Mouse (Mus musculus) lung, embryonic 15.5 days (tissue): ENCODE data around the gene Vamp2. TPM values are rescaled to one million over a fixed set of nuclear protein-coding genes. Genes with fewer than 3 reads are reported as not detected.

Experiments
- ATAC-seq: fragments of 200-750 bp; cut with Nextera tagmentation; 2 replicates; pipeline ENCODE4 v1.8.0; 2017; ENCODE audit warnings: moderate number of reproducible peaks, borderline replicate concordance; ENCODE audit not compliant: low FRiP score, low TSS enrichment; ENCODE audit errors: extremely low read depth
- H3K27ac ChIP-seq: fragments of 300-500 bp; sonication (generic); 2 replicates; pipeline ENCODE4 v1.5.1; 2015; ENCODE audit warnings: moderate library complexity, mild to moderate bottlenecking, inconsistent platforms
- H3K27me3 ChIP-seq: fragments of 300-500 bp; sonication (generic); 2 replicates; pipeline ENCODE4 v1.6.1; 2015; ENCODE audit warnings: inconsistent platforms
- H3K36me3 ChIP-seq: fragments of 300-500 bp; sonication (generic); 2 replicates; pipeline ENCODE4 v1.6.1; 2015; ENCODE audit warnings: inconsistent platforms
- H3K4me1 ChIP-seq: fragments of 300-500 bp; sonication (generic); 2 replicates; pipeline ENCODE4 v1.6.1; 2015; ENCODE audit warnings: inconsistent platforms
- H3K4me2 ChIP-seq: fragments of 300-500 bp; sonication (generic); 2 replicates; pipeline ENCODE4 v1.6.1; 2015; ENCODE audit warnings: inconsistent platforms, mild to moderate bottlenecking, moderate library complexity
- H3K4me3 ChIP-seq: fragments of 300-500 bp; sonication (generic); 2 replicates; pipeline ENCODE4 v1.5.1; 2015; ENCODE audit warnings: mild to moderate bottlenecking, inconsistent platforms
- H3K9ac ChIP-seq: fragments of 300-500 bp; sonication (generic); 2 replicates; pipeline ENCODE4 v1.6.1; 2015; ENCODE audit warnings: inconsistent platforms
- H3K9me3 ChIP-seq: fragments of 300-500 bp; sonication (generic); 2 replicates; pipeline ENCODE4 v1.6.1; 2016; ENCODE audit warnings: inconsistent platforms
- WGBS: fragments of 180-500 bp; shearing (Covaris S2); methylation state at CpG from one replicate; pipeline ENCODE4 v1.1.7; 2015; 5-methylcytosine and 5-hydroxymethylcytosine counted together
- polyA plus RNA-seq: library from polyadenylated mRNA; unstranded; fragments of >200 nt; fragmentation: Nextera tagmentation; extraction: Ambion mirVana; gene quantifications from 2 replicates; pipeline ENCODE4 v1.2.1, GENCODE M21; 2015

The Vamp2 gene
- polyA plus RNA-seq, 1 experiment from 2014 or later: 66.6 TPM

GRCm38 (mm10) chr11:69066163-69066861, 22.0 kb upstream of the Vamp2 start:
- Histone ChIP-seq H3K4me2 (peak overlapping the region; percentile 88), H3K27ac (no peak overlapping the region), H3K9me3 (no peaks in the 10 kb centered on the region), H3K27me3 (no peaks in the 10 kb centered on the region), H3K4me3 (peak overlapping the region; percentile 40), H3K4me1 (peaks cover 44% of the 10 kb centered on the region), H3K9ac (peak overlapping the region; percentile 45), H3K36me3 (no peaks in the 10 kb centered on the region)
- ATAC-seq: no peak
- WGBS: 2% methylated on average over 29 of the region's 29 CpGs

- H3K9ac ChIP-seq: peak overlapping the region; percentile 45; the same call in 1 of the 2 replicates
- 6% methylated on average over 8 of the region's 8 CpGs for WGBS
- H3K4me3 ChIP-seq: peak overlapping the region; percentile 40
- H3K4me1 ChIP-seq: peaks cover 44% of the 10 kb centered on the region
- no peaks in the 10 kb centered on the region for H3K36me3 ChIP-seq
- peak overlapping the region; percentile 88 for H3K4me2 ChIP-seq
- ATAC-seq: no peak
- no peaks in the 10 kb centered on the region for H3K9me3 ChIP-seq
- no peaks in the 10 kb centered on the region for H3K27me3 ChIP-seq
- peak overlapping the region; percentile 60; the same call in 1 of the 2 replicates for H3K27ac ChIP-seq
Observed at GRCm38 (mm10) chr11:69066956-69067355, 21.3 kb upstream of the Vamp2 start.

GRCm38 (mm10) chr11:69067601-69068000, 20.7 kb upstream of the Vamp2 start:
- Histone ChIP-seq H3K9ac (no peak overlapping the region), H3K9me3 (no peaks in the 10 kb centered on the region), H3K27me3 (no peaks in the 10 kb centered on the region), H3K4me1 (peaks cover 49% of the 10 kb centered on the region), H3K27ac (peak overlapping the region; percentile 60), H3K36me3 (no peaks in the 10 kb centered on the region), H3K4me2 (no peak overlapping the region; the same call in 1 of the 2 replicates), H3K4me3 (no peak overlapping the region)
- WGBS: 27% methylated on average over 6 of the region's 6 CpGs
- no peak for ATAC-seq

- Histone ChIP-seq H3K36me3 (no peaks in the 10 kb centered on the region), H3K9ac (peak overlapping the region; percentile 78), H3K4me1 (peaks cover 50% of the 10 kb centered on the region), H3K9me3 (no peaks in the 10 kb centered on the region), H3K4me2 (peak overlapping the region; percentile 84), H3K27ac (peak overlapping the region; percentile 93), H3K27me3 (no peaks in the 10 kb centered on the region), H3K4me3 (peak overlapping the region; percentile 69)
- no peak; the same call in 1 of the 2 replicates for ATAC-seq
- WGBS: 2% methylated on average over 13 of the region's 13 CpGs
Observed at GRCm38 (mm10) chr11:69070093-69070492, 18.2 kb upstream of the Vamp2 start.

- peaks cover 50% of the 10 kb centered on the region for H3K4me1 ChIP-seq
Observed at GRCm38 (mm10) chr11:69070590-69071222, 17.6 kb upstream of the Vamp2 start, which contains the start of gene Tmem107. Tmem107 (plus strand) TSS chr11:69070806.

GRCm38 (mm10) chr11:69071262-69071661, 17.0 kb upstream of the Vamp2 start:
- Histone ChIP-seq H3K9me3 (no peaks in the 10 kb centered on the region), H3K4me3 (peak overlapping the region; percentile 69), H3K4me2 (peak overlapping the region; percentile 84), H3K27me3 (no peaks in the 10 kb centered on the region), H3K4me1 (peaks cover 46% of the 10 kb centered on the region), H3K9ac (peak overlapping the region; percentile 78), H3K36me3 (no peaks in the 10 kb centered on the region), H3K27ac (peak overlapping the region; percentile 93)
- 21% methylated on average over 9 of the region's 9 CpGs for WGBS
- no peak for ATAC-seq

More at GRCm38 (mm10) chr11:69070590-69071222, 17.6 kb upstream of the Vamp2 start, which contains the start of gene Tmem107:
- Histone ChIP-seq H3K27ac (peak within 1 kb of the TSS; percentile 93), H3K9me3 (no peaks in the 10 kb centered on the region), H3K36me3 (no peaks in the 10 kb centered on the region), H3K9ac (peak within 1 kb of the TSS; percentile 78), H3K27me3 (no peaks in the 10 kb centered on the region), H3K4me2 (peak within 1 kb of the TSS; percentile 84), H3K4me3 (peak within 1 kb of the TSS; percentile 69)
- ATAC-seq: peak; percentile 87
- WGBS: under 1% methylated on average over 47 of the region's 47 CpGs

- Histone ChIP-seq H3K27ac (peak overlapping the region; percentile 88), H3K9ac (peak overlapping the region; percentile 44; the same call in 1 of the 2 replicates)
Observed at GRCm38 (mm10) chr11:69072234-69072633, 16.1 kb upstream of the Vamp2 start.

GRCm38 (mm10) chr11:69072666-69073064, 15.6 kb upstream of the Vamp2 start:
- ATAC-seq: no peak
- H3K27ac ChIP-seq: peak overlapping the region; percentile 88
- H3K9me3 ChIP-seq: no peaks in the 10 kb centered on the region
- peak overlapping the region; percentile 84 for H3K4me2 ChIP-seq
- H3K4me3 ChIP-seq: peak overlapping the region; percentile 32
- peaks cover 34% of the 10 kb centered on the region for H3K4me1 ChIP-seq
- 2% methylated on average over 9 of the region's 9 CpGs for WGBS
- H3K27me3 ChIP-seq: no peaks in the 10 kb centered on the region
- H3K36me3 ChIP-seq: no peaks in the 10 kb centered on the region
- peak overlapping the region; percentile 44 for H3K9ac ChIP-seq

More at GRCm38 (mm10) chr11:69072234-69072633, 16.1 kb upstream of the Vamp2 start:
- no peak for ATAC-seq
- 78% methylated on average over 11 of the region's 11 CpGs for WGBS
- Histone ChIP-seq H3K9me3 (no peaks in the 10 kb centered on the region), H3K36me3 (no peaks in the 10 kb centered on the region), H3K27me3 (no peaks in the 10 kb centered on the region), H3K4me1 (peaks cover 38% of the 10 kb centered on the region), H3K4me3 (peak overlapping the region; percentile 32), H3K4me2 (peak overlapping the region; percentile 84)

- Histone ChIP-seq H3K9me3 (no peaks in the 10 kb centered on the region), H3K4me3 (peak overlapping the region; percentile 32), H3K4me1 (peaks cover 32% of the 10 kb centered on the region), H3K36me3 (no peaks in the 10 kb centered on the region), H3K9ac (peak overlapping the region; percentile 44), H3K27ac (peak overlapping the region; percentile 88), H3K27me3 (no peaks in the 10 kb centered on the region), H3K4me2 (peak overlapping the region; percentile 84)
- WGBS: under 1% methylated on average over 14 of the region's 14 CpGs
- ATAC-seq: peak; percentile 63
Observed at GRCm38 (mm10) chr11:69073065-69073888, 15.0 kb upstream of the Vamp2 start.

- Histone ChIP-seq H3K4me1 (peaks cover 32% of the 10 kb centered on the region), H3K9ac (peak overlapping the region; percentile 44; the same call in 1 of the 2 replicates), H3K36me3 (no peaks in the 10 kb centered on the region), H3K27me3 (no peaks in the 10 kb centered on the region), H3K27ac (peak overlapping the region; percentile 88), H3K4me3 (no peak overlapping the region), H3K9me3 (no peaks in the 10 kb centered on the region), H3K4me2 (peak overlapping the region; percentile 84; the same call in 1 of the 2 replicates)
- no peak for ATAC-seq
- 32% methylated on average over 6 of the region's 6 CpGs for WGBS
Observed at GRCm38 (mm10) chr11:69073951-69074775, 14.1 kb upstream of the Vamp2 start.

GRCm38 (mm10) chr11:69074776-69075069, 13.6 kb upstream of the Vamp2 start:
- Histone ChIP-seq H3K27me3 (no peaks in the 10 kb centered on the region), H3K9ac (no peak overlapping the region), H3K9me3 (no peaks in the 10 kb centered on the region), H3K36me3 (no peaks in the 10 kb centered on the region), H3K4me1 (peaks cover 32% of the 10 kb centered on the region), H3K27ac (no peak overlapping the region), H3K4me3 (no peak overlapping the region), H3K4me2 (no peak overlapping the region)
- no peak for ATAC-seq
- 52% methylated on average over 2 of the region's 2 CpGs for WGBS
